Mouse (Mus musculus): ENCODE measurements at regions not wholly inside any gene's neighbourhood (a gene's known extent, or its start where the extent isn't known, plus 50 kb on each side); places are given as distances from the start of the nearest gene placed in this dataset.
A peak's percentile ranks its signal among the peaks of the same experiment; 100 is the strongest.
"Not testable (repeated sequence)": the region's sequence is repeated elsewhere in the genome, so short reads cannot be mapped to it uniquely, and the experiment has no call there.

DNA sequence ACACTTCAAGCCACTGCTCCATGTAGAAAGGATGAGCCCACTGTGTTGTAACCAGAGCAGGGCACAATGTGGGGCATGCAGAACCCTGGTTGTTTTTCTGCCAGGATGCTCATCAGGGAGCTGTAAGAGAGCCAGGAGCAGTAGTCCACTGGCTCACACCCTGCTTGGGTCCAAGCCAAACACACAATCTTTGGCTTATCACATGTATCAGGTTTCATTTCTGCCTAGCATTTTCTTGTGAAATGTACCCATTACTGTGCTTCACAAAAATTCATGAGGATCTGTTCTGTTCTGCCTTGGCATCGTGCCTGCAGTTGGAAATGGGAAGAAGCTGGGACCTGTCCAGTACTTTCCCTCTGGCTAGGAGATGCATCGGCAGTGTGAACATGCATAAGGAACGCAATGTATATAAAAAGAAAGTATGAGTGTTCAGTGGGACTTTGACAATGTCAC, 491.6 kb upstream of the Igfbp3 start:
- DNase-seq (ENCODE audit: extremely low spot score in 1 of 2, low spot score in 1 of 2): peak in 1 of 2 experiments; percentile 3

DNA sequence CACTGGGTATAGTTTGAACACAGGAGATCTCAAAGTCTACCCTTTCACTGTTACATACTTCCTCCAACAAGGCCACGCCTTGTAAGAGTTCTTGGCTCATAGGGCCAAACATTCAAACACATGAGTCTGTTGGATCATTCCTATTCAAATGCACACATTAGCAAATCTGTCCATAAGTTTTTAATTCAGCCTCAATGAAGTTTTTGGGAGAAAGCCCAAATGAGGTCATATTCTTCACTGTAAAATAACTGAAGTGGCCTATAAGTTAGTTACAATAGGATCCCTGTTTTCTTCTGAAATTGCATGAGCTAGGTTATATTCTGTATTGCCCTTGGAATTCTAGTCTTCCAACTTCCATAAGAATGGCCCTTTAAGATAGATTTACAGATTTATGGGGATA, 483.9 kb upstream of the Igfbp3 start:
- DNase-seq (ENCODE audit: extremely low spot score in 1 of 2, low spot score in 1 of 2): no peak

DNA sequence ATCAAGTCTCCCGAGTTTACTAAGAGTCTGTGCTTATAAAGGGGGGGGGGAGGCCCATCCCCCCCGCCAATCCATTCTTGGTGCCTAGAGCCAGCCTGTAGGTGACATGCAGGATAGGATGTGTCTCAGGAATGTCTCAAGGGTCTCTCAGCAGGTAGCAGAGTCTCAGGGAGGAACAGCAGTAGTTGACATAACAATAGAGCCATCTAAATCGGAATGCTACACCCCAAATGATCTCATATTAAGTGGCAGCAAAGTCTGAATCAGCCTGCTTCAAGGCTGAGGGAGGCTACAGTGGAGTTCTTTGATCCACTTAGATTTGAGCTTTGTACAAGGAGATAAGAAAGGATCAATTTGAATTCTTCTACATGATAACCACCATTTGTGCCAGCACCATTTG, 476.0 kb upstream of the Igfbp3 start:
- DNase-seq (ENCODE audit: extremely low spot score in 1 of 2, low spot score in 1 of 2): not testable (repeated sequence)

DNA sequence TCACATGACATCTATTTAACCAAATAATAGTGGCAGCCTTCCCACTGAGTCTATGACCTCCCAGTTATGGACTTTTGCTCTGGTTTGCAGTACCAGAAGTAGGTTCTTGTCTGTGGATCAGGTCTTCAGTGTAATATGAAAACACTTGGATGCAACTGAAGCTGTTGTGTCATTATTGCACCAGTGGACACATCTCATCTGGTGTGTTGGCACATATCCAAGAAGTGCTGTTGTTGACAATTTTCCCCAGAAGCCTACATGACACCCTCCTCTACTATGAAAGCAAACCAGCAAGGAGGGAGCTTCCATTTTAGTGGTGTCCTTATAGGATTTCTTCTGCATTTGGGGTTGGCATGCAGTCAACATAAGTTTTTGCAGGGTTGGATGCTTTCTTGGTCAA, 459.1 kb upstream of the Igfbp3 start:
- DNase-seq (ENCODE audit: extremely low spot score in 1 of 2, low spot score in 1 of 2): no peak

DNA sequence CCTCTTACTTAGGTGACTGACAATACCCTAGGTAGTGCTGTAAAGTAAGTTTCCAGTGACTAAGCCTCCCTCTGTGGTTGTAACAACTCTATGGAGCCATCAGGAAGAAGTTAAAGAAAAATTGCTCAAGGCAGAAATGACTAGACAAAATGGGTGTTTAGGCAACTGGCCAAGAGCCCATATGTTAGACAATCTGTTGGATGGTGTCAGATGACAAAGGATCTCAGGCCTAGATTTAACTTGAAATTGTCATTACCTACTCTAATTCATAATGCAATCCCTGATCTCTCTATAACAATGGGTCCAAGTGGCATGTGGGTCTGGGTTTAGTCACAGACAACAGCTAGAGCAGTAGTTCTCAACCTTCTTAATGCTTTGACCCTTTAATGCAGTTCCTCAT, 416.9 kb upstream of the Igfbp3 start:
- peak in 1 of 2 experiments; percentile 16 for DNase-seq (ENCODE audit: extremely low spot score in 1 of 2, low spot score in 1 of 2)

DNA sequence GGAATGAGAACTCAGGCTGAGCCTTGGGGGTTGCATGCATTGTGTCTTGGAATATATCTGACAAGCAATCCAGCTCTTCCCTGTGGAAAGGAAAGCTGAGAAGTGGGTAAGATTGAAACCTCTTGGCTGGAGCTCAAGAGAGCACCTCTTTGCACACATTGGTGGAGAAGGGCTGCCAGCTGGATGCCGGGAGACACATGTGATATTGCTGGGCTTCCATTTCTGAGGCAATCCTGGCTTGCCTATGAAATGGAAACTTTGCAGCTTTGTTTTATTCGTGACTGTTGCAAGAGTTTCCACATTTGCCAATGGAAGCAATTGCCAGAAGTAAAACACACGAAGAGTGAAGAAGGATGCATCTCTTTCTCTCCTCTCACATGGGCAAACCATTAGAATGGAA, 411.5 kb upstream of the Igfbp3 start:
- DNase-seq (ENCODE audit: extremely low spot score in 1 of 2, low spot score in 1 of 2): no peak

DNA sequence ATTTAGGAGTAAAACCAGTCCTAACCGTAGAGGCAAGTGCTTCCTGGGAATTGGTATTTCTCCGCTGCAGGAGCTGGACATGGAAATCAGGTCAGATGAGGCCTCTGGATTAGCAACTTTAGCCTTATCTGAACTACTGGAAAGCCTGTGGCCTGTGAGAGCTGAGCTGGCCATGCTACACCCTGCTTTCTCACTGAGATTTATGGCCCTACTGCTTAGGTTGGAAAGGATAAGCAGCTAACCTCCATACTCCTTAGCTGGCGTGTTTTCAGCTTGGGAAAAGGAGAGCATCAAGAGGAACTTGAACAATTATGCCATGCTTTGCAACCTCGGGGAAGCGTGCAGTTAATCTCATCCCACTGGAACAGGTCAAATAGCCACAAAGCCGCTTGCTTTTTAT, 406.6 kb upstream of the Igfbp3 start:
- DNase-seq (ENCODE audit: extremely low spot score in 1 of 2, low spot score in 1 of 2): no peak

DNA sequence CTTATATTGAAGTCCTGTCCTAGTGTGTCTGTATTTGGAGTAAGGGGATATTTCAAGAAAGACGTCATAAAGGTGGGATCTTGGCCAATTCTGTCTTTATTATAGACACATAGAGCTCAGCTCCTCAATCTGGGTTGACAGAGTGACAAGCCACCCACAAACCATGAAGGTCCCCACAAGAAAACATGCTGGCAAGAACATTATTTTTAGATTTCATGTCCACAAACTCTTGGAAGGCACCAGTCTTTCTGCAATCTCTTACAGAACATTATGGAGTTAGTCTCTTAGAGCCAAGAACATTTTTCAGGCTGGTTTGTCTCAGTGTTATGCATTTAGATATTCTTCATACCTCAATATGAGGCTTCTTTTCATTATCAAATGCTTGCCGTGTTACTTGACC, 397.0 kb upstream of the Igfbp3 start:
- no peak for DNase-seq (ENCODE audit: extremely low spot score in 1 of 2, low spot score in 1 of 2)

DNA sequence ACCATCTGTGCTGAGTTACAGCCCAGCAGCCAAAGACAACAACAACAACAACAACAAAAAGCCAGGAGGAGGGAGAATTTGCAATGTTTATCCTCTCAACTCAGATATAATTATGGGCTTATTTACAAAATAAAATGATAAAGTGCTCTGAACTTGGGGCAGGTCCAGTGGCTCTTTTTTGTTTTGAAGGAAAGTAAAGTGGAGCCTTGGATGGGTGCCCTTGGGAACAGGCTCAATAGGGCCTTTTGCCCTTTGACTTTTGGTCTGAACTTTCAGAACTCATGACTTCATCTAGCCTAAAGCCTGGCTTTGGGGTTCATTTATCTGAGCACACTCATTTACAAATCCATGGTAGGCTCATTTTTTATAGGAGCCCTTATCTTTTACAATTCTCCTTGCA, 396.2 kb upstream of the Igfbp3 start:
- no peak for DNase-seq (ENCODE audit: extremely low spot score in 1 of 2, low spot score in 1 of 2)

DNA sequence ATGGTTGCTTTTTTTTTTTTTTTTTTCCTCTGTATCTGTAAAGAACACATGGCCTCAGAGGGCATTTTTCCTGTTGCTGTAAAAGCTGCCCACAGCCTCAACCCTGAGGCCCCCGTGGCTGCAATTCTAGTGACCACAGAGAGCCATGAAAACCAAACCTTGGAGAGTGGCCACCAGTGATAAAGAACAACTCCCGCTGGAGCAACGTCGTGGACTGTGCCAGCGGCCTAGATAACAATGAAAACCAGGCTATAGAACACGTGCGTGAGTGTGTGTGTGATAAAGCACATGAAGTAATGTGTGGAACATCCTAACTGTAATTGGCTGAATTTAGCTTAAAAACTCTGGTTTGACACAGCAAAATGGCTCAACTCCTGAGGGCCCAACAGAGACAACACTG, 392.9 kb upstream of the Igfbp3 start:
- no peak for DNase-seq (ENCODE audit: extremely low spot score in 1 of 2, low spot score in 1 of 2)

DNA sequence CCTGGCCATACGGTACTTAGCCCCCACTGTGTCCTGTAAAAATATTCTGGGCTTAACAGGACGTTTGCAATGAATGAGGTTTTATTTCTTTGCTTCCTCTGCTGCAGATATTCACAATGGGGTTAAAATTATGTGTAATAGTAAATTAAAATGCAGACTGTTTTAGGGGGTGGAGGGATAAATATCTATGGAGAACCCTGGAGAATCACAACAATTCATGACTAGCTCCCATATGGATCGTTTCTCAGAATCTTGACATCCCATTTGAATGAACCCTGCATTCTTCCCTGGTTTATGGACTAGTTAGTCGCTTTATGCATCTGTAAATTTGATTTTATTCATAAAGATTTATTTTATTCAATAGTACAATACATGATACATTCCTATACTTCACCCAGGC, 378.3 kb upstream of the Igfbp3 start:
- DNase-seq (ENCODE audit: extremely low spot score in 1 of 2, low spot score in 1 of 2): no peak

DNA sequence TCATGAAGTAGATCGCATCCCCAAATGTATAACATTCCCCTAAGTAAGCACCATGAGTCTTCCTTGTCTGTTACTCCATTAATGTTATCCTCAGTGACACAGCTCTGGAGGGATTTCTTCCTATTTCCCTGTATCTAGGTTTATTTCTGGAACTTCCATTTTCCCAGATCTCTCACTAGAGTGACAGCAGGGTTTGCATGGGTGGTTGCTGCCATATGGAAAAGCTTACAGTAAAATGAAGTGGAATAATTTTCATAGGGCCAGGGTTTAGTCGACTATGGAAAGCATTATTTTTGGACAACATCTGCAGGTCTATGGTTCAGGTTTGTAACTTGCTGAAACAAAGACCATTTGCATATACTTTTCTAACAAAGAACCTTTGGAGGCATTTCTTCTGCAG, 369.6 kb upstream of the Igfbp3 start:
- no peak for DNase-seq (ENCODE audit: extremely low spot score in 1 of 2, low spot score in 1 of 2)

DNA sequence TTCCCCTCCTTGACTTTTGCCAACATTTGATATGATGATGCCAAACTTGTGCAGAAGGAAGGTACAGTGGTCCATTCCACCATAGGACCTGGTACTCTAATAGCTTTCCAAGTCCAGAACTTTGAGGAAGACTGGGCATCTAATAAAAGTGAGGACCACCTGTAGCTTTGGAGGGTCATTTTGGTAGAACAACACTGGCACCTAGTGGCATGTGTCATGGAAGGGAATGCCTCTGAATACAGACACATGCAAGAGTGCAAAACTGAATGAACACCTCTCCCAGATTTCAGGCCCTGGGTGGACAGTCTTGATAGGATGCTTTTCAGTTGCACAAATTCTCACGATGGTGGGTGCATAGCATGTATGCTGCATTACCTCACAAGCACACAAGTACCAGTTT, 354.8 kb upstream of the Igfbp3 start:
- peak in 1 of 2 experiments; percentile 38 for DNase-seq (ENCODE audit: extremely low spot score in 1 of 2, low spot score in 1 of 2)

DNA sequence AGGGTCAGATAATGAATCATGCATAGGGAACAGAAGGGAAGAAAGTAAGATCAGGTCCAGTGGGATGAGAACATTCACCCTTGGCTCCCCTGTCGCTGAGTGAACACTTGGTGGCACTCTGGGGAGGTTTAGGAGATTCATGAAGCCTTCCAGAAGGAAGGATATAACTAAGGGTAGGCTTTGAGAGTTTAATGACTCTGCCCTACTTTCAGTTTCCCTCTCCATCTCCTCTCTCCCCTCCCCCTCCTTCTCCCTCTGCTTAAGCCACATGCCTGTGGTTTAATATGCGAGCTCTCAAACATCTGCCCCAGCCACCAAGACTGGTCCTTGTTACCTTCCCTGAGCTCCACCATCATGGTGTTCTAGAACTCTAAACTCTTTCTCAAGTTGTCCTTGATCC, 348.3 kb upstream of the Igfbp3 start:
- no peak for DNase-seq (ENCODE audit: extremely low spot score in 1 of 2, low spot score in 1 of 2)

DNA sequence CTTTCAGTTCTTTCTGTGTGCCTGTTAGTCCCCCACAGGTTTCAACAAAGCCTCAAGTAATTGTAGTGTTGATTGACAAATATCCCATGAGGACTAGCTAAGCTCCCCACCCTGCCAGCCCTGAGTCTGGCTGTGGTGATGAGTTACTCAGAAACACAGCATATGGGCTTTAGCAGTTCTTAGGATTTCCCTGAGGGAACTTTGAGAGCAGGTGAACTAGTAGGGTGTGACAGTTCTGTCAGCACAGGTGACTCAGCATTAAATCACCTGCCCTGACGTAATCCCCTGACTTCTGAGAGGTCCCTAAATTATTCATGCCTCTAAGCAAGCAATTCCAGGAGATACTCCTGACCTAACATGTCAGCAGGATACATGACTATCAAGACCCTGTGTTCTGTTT, 347.7 kb upstream of the Igfbp3 start:
- no peak for DNase-seq (ENCODE audit: extremely low spot score in 1 of 2, low spot score in 1 of 2)

DNA sequence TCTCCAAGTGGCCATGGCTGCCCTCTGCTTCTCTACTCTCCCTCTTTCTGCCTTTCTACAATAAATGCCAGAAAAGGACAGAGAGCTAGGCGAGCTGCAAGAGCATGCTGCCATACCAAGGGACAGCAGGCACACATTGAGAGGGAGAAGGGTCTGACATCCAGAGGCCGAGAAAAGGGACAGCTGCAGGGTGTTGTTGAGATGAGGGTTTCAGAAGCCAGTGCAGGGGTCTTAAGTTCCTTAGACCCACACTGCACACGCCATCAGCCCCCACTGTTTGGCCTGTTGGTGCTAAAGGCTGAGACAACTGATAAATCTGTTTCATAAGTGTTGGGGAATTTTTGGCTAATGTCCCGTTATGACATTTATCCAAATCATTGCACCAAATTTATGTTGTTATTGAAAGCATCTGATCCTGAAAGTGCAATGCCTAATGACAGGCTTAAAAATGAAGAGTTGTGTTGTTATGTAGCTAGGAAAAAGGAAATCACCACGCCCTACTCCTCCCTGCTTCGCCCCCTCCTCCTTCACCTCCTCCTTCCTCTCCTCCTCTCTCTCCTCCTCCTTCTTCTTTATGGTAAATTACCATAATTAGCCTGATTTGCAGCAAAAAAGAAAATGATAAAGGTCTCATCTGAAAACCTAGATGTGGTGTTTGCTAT, 342.0 kb upstream of the Igfbp3 start:
- no peak for DNase-seq (ENCODE audit: extremely low spot score in 1 of 2, low spot score in 1 of 2)

DNA sequence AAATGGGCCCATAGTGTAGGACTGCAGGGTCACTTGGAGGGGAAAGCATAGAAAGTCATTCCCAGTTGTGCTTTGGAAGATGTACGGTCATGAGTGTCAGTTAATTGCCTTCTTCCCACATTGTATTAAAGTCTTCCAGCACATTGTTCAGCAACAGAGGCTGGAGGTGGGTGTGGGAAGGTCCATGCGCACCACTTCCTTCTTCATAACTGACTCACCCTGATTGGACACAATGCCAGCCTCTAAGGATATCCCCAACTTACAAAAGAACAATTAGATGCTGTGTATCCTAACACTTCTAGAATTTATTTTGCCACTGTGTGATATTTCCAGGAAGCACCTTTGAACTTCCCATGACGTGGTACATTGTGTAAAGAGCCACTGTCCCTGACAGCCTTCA, 338.4 kb upstream of the Igfbp3 start:
- no peak for DNase-seq (ENCODE audit: extremely low spot score in 1 of 2, low spot score in 1 of 2)

DNA sequence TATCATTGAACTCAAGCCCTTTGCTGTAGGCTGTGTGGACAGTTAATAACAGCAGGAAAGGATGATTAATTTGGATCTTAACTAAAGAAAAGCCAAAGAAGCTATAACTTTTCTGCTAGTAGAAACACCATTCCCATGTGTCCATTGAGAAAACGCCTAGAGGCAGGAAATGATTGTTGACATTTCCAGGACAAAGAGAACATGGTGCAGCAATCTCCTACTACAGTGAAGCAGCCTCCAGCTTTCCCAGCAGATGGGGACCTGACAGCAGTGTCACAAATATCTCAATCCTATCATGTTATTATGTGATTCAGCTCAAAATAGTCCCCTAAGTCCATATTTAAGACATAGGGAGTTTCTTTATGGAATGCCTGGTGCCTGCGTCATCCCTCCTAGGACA, 334.1 kb upstream of the Igfbp3 start:
- DNase-seq (ENCODE audit: extremely low spot score in 1 of 2, low spot score in 1 of 2): no peak

DNA sequence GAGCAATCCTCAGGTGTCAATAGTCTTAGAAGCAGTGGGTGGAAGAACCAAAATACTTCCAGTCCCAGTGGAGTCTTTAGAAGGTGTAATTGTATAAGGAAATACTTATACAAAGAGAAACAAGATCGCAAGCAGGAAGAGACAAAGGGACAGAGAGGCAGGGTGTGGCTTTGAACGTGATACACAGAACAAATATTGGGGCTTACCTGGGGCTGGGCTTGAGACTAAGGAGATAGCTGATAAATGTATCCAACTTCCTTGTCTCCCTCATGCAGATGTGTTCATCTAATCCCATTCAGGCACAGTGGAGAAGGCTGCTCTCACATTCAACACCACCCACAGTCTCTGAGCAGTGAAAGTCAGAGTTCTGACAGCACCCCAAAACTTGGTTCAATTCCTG, 331.9 kb upstream of the Igfbp3 start:
- DNase-seq (ENCODE audit: extremely low spot score in 1 of 2, low spot score in 1 of 2): no peak

DNA sequence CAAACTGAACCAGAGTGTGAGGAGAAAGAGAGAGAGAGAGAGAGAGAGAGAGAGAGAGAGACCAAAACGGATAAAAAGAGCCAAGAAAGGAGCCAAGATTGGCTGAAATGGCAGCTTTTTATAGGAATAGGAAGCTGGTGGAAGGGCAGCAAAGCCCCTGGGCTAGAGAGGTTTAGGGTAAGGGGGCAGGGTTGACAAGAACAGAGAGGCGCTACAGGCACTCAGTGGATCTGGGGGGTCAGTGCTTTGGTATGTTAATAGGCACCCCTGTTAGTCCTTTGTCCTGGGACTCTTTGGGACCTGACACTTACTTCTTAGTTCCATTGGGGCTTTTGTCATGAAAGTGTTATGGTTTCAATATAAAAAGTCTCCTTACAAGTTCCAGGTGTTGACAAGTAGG, 320.9 kb upstream of the Igfbp3 start:
- DNase-seq (ENCODE audit: extremely low spot score in 1 of 2, low spot score in 1 of 2): no peak

DNA sequence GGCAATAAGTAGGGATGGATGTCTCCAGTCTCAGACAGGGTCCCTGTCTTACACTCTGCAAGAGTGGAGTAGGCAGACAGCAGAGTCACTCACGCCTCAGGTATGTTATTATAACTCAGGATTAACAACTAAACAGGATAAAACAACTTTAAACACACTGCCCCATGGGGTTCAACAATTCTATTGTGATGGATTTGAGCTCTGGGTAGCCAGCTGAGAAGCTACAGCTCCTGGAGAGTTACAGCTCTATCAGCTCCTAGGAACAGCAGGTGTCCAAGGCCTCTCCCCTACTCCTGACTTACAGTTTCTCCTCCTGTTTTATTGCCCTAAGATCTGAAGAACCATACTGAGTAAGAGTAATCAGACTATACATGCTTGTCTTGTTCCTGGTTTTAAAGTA, 319.6 kb upstream of the Igfbp3 start:
- no peak for DNase-seq (ENCODE audit: extremely low spot score in 1 of 2, low spot score in 1 of 2)

DNA sequence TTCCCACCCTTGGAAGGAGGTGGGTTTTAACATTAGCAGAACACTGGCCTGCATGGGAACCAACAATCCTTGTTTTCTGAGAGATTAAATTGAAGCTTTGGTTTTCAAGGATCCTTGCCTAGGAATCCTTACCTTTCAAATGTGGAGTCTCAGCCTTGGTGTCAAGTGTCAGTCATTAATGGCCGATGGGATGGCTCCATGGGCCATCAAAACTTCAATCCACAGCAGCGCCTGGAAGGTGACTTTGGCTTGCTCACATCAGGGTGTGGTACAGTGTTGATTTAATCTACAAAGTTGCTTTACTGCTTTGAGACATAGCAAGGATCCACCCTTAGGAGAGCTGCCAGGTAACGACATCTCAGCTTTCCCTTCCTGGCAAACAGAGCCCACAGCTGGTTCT, 318.1 kb upstream of the Igfbp3 start:
- DNase-seq (ENCODE audit: extremely low spot score in 1 of 2, low spot score in 1 of 2): no peak

Data from layer of hippocampus, postnatal 25 days (tissue).